Mouse (Mus musculus): ENCODE measurements at regions not wholly inside any gene's neighbourhood (a gene's known extent, or its start where the extent isn't known, plus 50 kb on each side); places are given as distances from the start of the nearest gene placed in this dataset.
A peak's percentile ranks its signal among the peaks of the same experiment; 100 is the strongest.

- H3K27ac ChIP-seq (ENCODE audit: insufficient read depth, low read length), result no peak overlapping the region
- no peaks in the 10 kb centered on the region for H3K27me3 ChIP-seq (ENCODE audit: control insufficient read depth, insufficient read depth, low read length)
- peaks cover 4% of the 10 kb centered on the region; the same call in 1 of the 2 replicates for H3K4me1 ChIP-seq (ENCODE audit: control insufficient read depth, insufficient read depth, low read length)
- peak in 1 of 2 experiments; percentile 56 for DNase-seq
- 33% methylated on average over 3 of the region's 3 CpGs for WGBS
- TF ChIP-seq CTCF (IDR thresholded peaks at IDR 0.05; ENCODE audit: borderline replicate concordance, insufficient read depth, low read depth, low read length) (no peak), POLR2A (IDR thresholded peaks at IDR 0.05; ENCODE audit: borderline replicate concordance, insufficient read depth, low read length) (no peak)
- H3K4me3 ChIP-seq (replicated peaks; ENCODE audit: insufficient read depth, low read depth, low read length), result no peak overlapping the region
Measured at GRCm38 (mm10) chr7:74942146-74942545, 366.9 kb downstream of the Sv2b start.

GRCm38 (mm10) chr7:74929142-74929829, 374.7 kb upstream of the Slco3a1 start:
- WGBS, result 60% methylated on average over 8 of the region's 8 CpGs
- TF ChIP-seq POLR2A (IDR thresholded peaks at IDR 0.05; ENCODE audit: borderline replicate concordance, insufficient read depth, low read length), result no peak
- no peak for TF ChIP-seq CTCF (IDR thresholded peaks at IDR 0.05; ENCODE audit: borderline replicate concordance, insufficient read depth, low read depth, low read length)
- H3K4me3 ChIP-seq (replicated peaks; ENCODE audit: insufficient read depth, low read depth, low read length), result no peak overlapping the region

GRCm38 (mm10) chr7:74928226-74928927, 373.8 kb upstream of the Slco3a1 start:
- no peaks in the 10 kb centered on the region for H3K4me1 ChIP-seq (ENCODE audit: control insufficient read depth, insufficient read depth, low read length)
- no peak overlapping the region for H3K4me3 ChIP-seq (replicated peaks; ENCODE audit: insufficient read depth, low read depth, low read length)
- no peak for TF ChIP-seq CTCF (IDR thresholded peaks at IDR 0.05; ENCODE audit: borderline replicate concordance, insufficient read depth, low read depth, low read length)
- no peak for TF ChIP-seq POLR2A (IDR thresholded peaks at IDR 0.05; ENCODE audit: borderline replicate concordance, insufficient read depth, low read length)
- DNase-seq, result no peak
- H3K27me3 ChIP-seq (ENCODE audit: control insufficient read depth, insufficient read depth, low read length), result no peaks in the 10 kb centered on the region
- WGBS, result 81% methylated on average over 6 of the region's 6 CpGs
- H3K27ac ChIP-seq (ENCODE audit: insufficient read depth, low read length), result no peak overlapping the region

More at GRCm38 (mm10) chr7:74929142-74929829, 374.7 kb upstream of the Slco3a1 start:
- DNase-seq, result no peak
- no peak overlapping the region for H3K27ac ChIP-seq (ENCODE audit: insufficient read depth, low read length)
- H3K27me3 ChIP-seq (ENCODE audit: control insufficient read depth, insufficient read depth, low read length), result no peaks in the 10 kb centered on the region
- H3K4me1 ChIP-seq (ENCODE audit: control insufficient read depth, insufficient read depth, low read length), result no peaks in the 10 kb centered on the region

- Histone ChIP-seq H3K4me3 (replicated peaks; ENCODE audit: insufficient read depth, low read depth, low read length) (no peak overlapping the region), H3K27ac (ENCODE audit: insufficient read depth, low read length) (no peak overlapping the region), H3K27me3 (ENCODE audit: control insufficient read depth, insufficient read depth, low read length) (no peaks in the 10 kb centered on the region), H3K4me1 (ENCODE audit: control insufficient read depth, insufficient read depth, low read length) (no peaks in the 10 kb centered on the region)
- TF ChIP-seq POLR2A (IDR thresholded peaks at IDR 0.05; ENCODE audit: borderline replicate concordance, insufficient read depth, low read length), result no peak
- no peak for DNase-seq
- WGBS, result 76% methylated on average over 2 of the region's 2 CpGs
Measured at GRCm38 (mm10) chr7:74926729-74927128, 372.1 kb upstream of the Slco3a1 start.

GRCm38 (mm10) chr7:74924156-74924555, 369.6 kb upstream of the Slco3a1 start:
- H3K27ac ChIP-seq (ENCODE audit: insufficient read depth, low read length), result no peak overlapping the region
- H3K4me1 ChIP-seq (ENCODE audit: control insufficient read depth, insufficient read depth, low read length), result no peaks in the 10 kb centered on the region
- DNase-seq, result no peak
- TF ChIP-seq CTCF (IDR thresholded peaks at IDR 0.05; ENCODE audit: borderline replicate concordance, insufficient read depth, low read depth, low read length) (no peak), POLR2A (IDR thresholded peaks at IDR 0.05; ENCODE audit: borderline replicate concordance, insufficient read depth, low read length) (no peak)
- H3K4me3 ChIP-seq (replicated peaks; ENCODE audit: insufficient read depth, low read depth, low read length), result no peak overlapping the region
- no peaks in the 10 kb centered on the region for H3K27me3 ChIP-seq (ENCODE audit: control insufficient read depth, insufficient read depth, low read length)
- 94% methylated on average over 1 of the region's 1 CpGs for WGBS

- Histone ChIP-seq H3K4me3 (replicated peaks; ENCODE audit: insufficient read depth, low read depth, low read length) (no peak overlapping the region), H3K4me1 (ENCODE audit: control insufficient read depth, insufficient read depth, low read length) (no peaks in the 10 kb centered on the region), H3K27ac (ENCODE audit: insufficient read depth, low read length) (no peak overlapping the region), H3K27me3 (ENCODE audit: control insufficient read depth, insufficient read depth, low read length) (no peaks in the 10 kb centered on the region)
- DNase-seq, result no peak
- no peak for TF ChIP-seq POLR2A (IDR thresholded peaks at IDR 0.05; ENCODE audit: borderline replicate concordance, insufficient read depth, low read length)
- TF ChIP-seq CTCF (IDR thresholded peaks at IDR 0.05; ENCODE audit: borderline replicate concordance, insufficient read depth, low read depth, low read length), result no peak
- 59% methylated on average over 3 of the region's 3 CpGs for WGBS
Measured at GRCm38 (mm10) chr7:74908311-74908962, 353.9 kb upstream of the Slco3a1 start.

- H3K27ac ChIP-seq (ENCODE audit: insufficient read depth, low read length), result no peak overlapping the region
- 60% methylated on average over 1 of the region's 1 CpGs for WGBS
- no peaks in the 10 kb centered on the region for H3K4me1 ChIP-seq (ENCODE audit: control insufficient read depth, insufficient read depth, low read length)
- H3K4me3 ChIP-seq (replicated peaks; ENCODE audit: insufficient read depth, low read depth, low read length), result no peak overlapping the region
- no peak for TF ChIP-seq CTCF (IDR thresholded peaks at IDR 0.05; ENCODE audit: borderline replicate concordance, insufficient read depth, low read depth, low read length)
- no peaks in the 10 kb centered on the region for H3K27me3 ChIP-seq (ENCODE audit: control insufficient read depth, insufficient read depth, low read length)
- DNase-seq, result no peak
Measured at GRCm38 (mm10) chr7:74907391-74907790, 352.8 kb upstream of the Slco3a1 start.

GRCm38 (mm10) chr7:74877466-74877865, 322.9 kb upstream of the Slco3a1 start:
- DNase-seq, result no peak
- H3K27ac ChIP-seq (ENCODE audit: insufficient read depth, low read length), result no peak overlapping the region
- WGBS, result 80% methylated on average over 3 of the region's 3 CpGs
- H3K4me3 ChIP-seq (replicated peaks; ENCODE audit: insufficient read depth, low read depth, low read length), result no peak overlapping the region
- TF ChIP-seq POLR2A (IDR thresholded peaks at IDR 0.05; ENCODE audit: borderline replicate concordance, insufficient read depth, low read length), result no peak
- no peak for TF ChIP-seq CTCF (IDR thresholded peaks at IDR 0.05; ENCODE audit: borderline replicate concordance, insufficient read depth, low read depth, low read length)
- H3K27me3 ChIP-seq (ENCODE audit: control insufficient read depth, insufficient read depth, low read length), result no peaks in the 10 kb centered on the region
- no peaks in the 10 kb centered on the region for H3K4me1 ChIP-seq (ENCODE audit: control insufficient read depth, insufficient read depth, low read length)
